Mouse (Mus musculus) erythroblast, embryonic 14.5 days (primary cell): ENCODE measurements around the gene Rbfox1. TPM values are rescaled to one million over a fixed set of nuclear protein-coding genes. Genes with fewer than 3 reads are reported as not detected.

Experiments used
- H3K27me3 ChIP-seq: 2 replicates; pipeline ENCODE4 v1.6.1; 2012; ENCODE audit warnings: inconsistent platforms; ENCODE audit not compliant: control insufficient read depth
- H3K36me3 ChIP-seq: 2 replicates; pipeline ENCODE4 v1.6.1; 2012; ENCODE audit warnings: mild to moderate bottlenecking, inconsistent platforms; ENCODE audit not compliant: control insufficient read depth
- H3K4me1 ChIP-seq: 2 replicates; pipeline ENCODE4 v1.6.1; 2012; ENCODE audit warnings: inconsistent platforms; ENCODE audit not compliant: control insufficient read depth
- H3K4me3 ChIP-seq: replicated peaks from 2 replicates; pipeline ENCODE3; 2012; ENCODE audit warnings: moderate library complexity, mild to moderate bottlenecking, inconsistent platforms
- H3K9me3 ChIP-seq: 2 replicates; pipeline ENCODE4 v1.6.1; 2012; ENCODE audit warnings: low read length, inconsistent platforms, mixed read lengths; ENCODE audit not compliant: control insufficient read depth
- GATA1 ChIP-seq: IDR thresholded peaks from 2 replicates; pipeline ENCODE4 v1.6.1; 2012; ENCODE audit warnings: low read length, inconsistent platforms, mixed read lengths
- TAL1 ChIP-seq: IDR thresholded peaks from 3 replicates; pipeline ENCODE4 v1.6.1; 2012; ENCODE audit warnings: low read length, inconsistent platforms, mixed read lengths
- polyA plus RNA-seq: library from polyadenylated mRNA; stranded (reverse); fragments of >175 nt; gene quantifications from 2 replicates; pipeline ENCODE4 v1.2.3, GENCODE M21; 2012

Gene Rbfox1
- polyA plus RNA-seq, 1 experiment = not detected

DNA sequence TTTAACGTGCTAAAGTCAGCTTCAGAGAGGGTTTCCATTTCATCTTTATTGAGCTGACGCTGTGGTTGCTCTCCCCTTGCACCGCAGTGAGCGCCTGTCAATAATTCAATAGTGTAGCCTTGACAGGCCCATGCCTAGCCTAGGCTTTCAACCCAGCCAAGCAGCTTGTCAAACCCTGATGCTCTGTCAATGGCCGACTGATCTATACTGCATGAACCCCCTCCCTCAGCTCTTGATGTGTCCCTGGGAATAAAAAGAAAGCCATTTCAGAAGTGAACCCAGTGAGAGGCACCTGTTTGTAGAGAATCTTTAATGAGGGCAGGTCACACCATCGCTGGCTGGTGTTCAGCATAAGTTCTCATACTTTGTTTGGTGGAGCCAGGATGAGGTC, 1274.7 kb downstream of the Rbfox1 start:
- Histone ChIP-seq H3K36me3 (no peaks in the 10 kb centered on the region), H3K4me1 (no peaks in the 10 kb centered on the region), H3K27me3 (no peaks in the 10 kb centered on the region), H3K9me3 (no peaks in the 10 kb centered on the region), H3K4me3 (no peak overlapping the region)
- TF ChIP-seq TAL1 (no peak), GATA1 (no peak)

DNA sequence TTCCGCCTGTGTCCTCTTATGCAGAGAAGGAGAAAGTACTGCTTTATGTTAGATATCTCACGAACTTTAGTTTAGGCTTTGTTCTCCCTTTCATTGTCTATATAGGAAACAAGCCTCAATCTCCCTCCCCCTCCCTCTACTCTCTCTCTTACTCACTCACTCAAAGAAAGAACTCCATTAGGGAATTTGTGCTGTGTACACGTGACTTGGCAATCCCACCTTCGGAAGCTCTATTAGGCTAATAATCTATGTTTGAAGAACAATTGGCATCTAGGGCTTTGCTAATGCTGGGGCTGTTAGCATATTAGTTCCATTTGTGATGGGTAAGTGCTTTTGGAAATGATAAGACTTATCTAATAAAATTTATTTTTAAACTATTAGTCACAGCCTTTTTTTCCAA, 1277.0 kb downstream of the Rbfox1 start:
- H3K27me3 ChIP-seq = no peaks in the 10 kb centered on the region
- TF ChIP-seq GATA1 = no peak
- TF ChIP-seq TAL1 = no peak
- no peaks in the 10 kb centered on the region for H3K4me1 ChIP-seq
- H3K9me3 ChIP-seq = no peaks in the 10 kb centered on the region
- no peak overlapping the region for H3K4me3 ChIP-seq
- no peaks in the 10 kb centered on the region for H3K36me3 ChIP-seq

DNA sequence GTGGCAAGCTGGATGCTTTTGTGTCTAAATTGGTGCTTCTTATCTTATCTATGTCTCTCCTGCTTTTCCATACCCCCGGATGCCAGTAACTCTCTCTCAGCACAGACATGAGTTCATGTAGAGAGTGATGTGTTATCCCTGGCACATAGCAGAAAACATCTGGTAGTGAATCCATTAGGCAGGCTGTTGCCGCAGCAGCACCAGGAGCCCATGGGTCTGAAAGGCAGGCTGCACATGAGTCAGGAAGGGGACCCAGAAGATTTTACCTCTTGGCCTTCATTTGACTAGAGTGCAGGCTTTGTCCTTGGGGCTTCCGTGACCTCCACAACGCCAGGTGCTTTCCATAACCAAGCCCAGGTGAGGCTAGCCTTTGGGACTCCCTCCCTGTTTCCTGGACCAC, 1278.5 kb downstream of the Rbfox1 start:
- no peaks in the 10 kb centered on the region for H3K9me3 ChIP-seq
- no peaks in the 10 kb centered on the region for H3K4me1 ChIP-seq
- H3K4me3 ChIP-seq = no peak overlapping the region
- no peaks in the 10 kb centered on the region for H3K27me3 ChIP-seq
- no peak for TF ChIP-seq TAL1
- TF ChIP-seq GATA1 = no peak
- no peaks in the 10 kb centered on the region for H3K36me3 ChIP-seq

DNA sequence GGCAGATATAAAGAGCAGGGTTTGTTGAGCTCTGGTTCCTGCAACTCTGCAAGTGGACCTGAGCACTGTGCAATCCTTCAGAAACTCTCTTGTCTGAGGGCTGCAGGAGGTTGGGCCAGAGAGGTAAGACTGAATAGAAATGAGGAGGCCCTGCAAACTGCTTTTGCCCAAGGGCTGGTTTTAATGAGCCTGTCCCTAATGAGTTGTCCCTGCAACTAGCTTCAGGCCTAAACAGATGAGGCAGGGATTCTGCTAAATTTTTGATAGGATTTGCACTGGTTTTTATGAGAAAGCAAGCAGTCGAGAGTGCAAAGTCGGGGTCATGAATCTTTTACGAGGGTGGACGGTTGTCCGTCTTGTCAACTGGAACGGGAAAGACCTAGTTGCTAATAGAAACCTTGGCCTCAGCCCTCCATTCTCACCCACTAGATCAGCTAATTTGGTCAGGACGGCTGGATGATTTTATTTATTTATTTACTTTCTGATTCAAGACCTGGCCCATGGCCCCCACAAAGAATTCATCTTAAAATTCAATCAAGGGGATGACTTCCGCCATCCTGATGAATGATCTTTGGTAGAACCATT, 1279.1 kb downstream of the Rbfox1 start:
- Histone ChIP-seq H3K9me3 (no peaks in the 10 kb centered on the region), H3K27me3 (no peaks in the 10 kb centered on the region), H3K4me1 (no peaks in the 10 kb centered on the region), H3K36me3 (no peaks in the 10 kb centered on the region), H3K4me3 (no peak overlapping the region)
- no peak for TF ChIP-seq TAL1

DNA sequence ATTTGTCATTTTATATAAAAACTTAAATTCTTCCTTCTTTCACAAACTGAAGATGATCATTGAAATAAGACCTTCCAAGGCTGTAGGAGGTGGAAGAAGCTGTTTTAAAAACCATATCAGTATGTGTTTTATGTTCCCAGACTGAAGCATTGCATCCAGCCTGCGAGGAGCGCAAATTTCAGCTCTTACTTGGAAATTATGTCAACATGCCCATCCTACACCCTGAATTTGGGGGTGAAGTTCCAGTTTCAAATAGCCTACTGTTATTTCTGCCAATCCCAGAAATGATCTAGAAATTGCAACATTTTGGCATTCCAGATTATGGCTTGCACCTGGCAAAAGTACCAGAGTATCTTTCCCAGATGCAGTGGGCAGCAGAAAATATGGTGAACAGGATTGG, 1290.8 kb downstream of the Rbfox1 start:
- no peaks in the 10 kb centered on the region for H3K9me3 ChIP-seq
- no peak overlapping the region for H3K4me3 ChIP-seq
- TF ChIP-seq GATA1 (no peak), TAL1 (no peak)
- no peaks in the 10 kb centered on the region for H3K4me1 ChIP-seq
- no peaks in the 10 kb centered on the region for H3K27me3 ChIP-seq
- no peaks in the 10 kb centered on the region for H3K36me3 ChIP-seq

DNA sequence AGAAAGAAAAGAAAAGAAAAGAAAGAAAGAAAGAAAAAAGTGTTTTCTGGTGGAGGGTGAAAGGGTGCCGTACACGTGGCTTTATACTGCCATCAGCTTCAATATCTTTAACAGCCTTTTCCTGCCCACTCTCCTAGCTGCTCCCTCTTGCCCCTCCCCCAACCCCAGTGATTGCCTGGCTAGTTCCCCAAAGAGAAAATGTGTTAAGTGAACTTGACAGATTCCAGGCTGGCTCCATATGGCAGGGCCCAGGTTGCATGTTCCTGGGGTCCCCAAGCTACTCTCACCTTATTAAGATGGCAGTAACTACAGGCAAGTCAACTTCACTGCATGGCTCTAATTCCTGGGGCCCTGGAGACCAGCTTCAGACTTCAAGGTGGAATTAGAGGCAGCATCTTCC, 1302.6 kb downstream of the Rbfox1 start:
- Histone ChIP-seq H3K4me1 (no peaks in the 10 kb centered on the region), H3K9me3 (no peaks in the 10 kb centered on the region), H3K4me3 (no peak overlapping the region), H3K27me3 (no peaks in the 10 kb centered on the region), H3K36me3 (no peaks in the 10 kb centered on the region)
- TF ChIP-seq GATA1 (no peak), TAL1 (no peak)

DNA sequence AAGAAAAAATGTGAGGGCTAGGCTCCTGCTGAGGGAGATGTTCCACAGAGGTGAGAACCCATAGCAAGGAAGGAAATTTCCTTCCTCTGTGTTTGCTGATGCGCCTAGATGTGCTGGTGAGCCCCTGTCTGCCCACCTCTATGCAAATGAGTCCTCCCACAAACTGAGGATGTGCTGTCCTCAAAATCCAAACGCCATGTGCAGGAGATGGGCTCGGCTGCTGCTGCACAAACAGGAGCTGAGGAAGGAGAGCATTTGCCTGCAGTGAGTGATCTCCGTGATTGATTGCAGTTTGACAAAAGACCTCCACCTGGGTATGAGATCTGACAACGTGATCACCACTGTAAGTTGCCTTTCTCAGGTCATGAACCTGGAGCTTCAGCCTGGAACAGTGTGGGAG, 1308.4 kb downstream of the Rbfox1 start:
- H3K4me3 ChIP-seq = no peak overlapping the region
- no peak for TF ChIP-seq GATA1
- no peak for TF ChIP-seq TAL1
- H3K27me3 ChIP-seq = no peaks in the 10 kb centered on the region
- H3K4me1 ChIP-seq = no peaks in the 10 kb centered on the region
- no peaks in the 10 kb centered on the region for H3K9me3 ChIP-seq
- H3K36me3 ChIP-seq = no peaks in the 10 kb centered on the region

DNA sequence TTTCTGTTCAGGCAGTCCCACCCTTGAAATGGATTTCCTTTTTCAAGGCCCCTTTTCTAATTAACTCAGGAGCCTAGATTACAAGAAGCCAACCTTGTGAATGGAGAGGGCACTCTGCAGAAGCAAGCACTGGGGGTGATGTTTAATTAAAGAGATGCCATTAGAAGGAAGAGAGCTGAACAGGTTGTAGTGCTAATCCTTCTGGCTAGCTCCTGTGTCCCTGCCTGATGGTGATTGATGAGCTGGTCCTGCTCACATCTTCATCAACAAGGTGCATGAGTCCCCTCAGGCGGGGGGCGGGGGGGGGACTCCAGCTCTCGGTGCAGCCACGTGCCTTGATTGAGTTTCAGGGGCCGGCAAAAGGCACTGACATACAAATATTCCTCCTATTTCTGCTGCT, 1312.8 kb downstream of the Rbfox1 start:
- Histone ChIP-seq H3K4me3 (no peak overlapping the region), H3K27me3 (no peaks in the 10 kb centered on the region), H3K4me1 (no peaks in the 10 kb centered on the region), H3K9me3 (no peaks in the 10 kb centered on the region), H3K36me3 (no peaks in the 10 kb centered on the region)
- TF ChIP-seq TAL1 (no peak), GATA1 (no peak)

DNA sequence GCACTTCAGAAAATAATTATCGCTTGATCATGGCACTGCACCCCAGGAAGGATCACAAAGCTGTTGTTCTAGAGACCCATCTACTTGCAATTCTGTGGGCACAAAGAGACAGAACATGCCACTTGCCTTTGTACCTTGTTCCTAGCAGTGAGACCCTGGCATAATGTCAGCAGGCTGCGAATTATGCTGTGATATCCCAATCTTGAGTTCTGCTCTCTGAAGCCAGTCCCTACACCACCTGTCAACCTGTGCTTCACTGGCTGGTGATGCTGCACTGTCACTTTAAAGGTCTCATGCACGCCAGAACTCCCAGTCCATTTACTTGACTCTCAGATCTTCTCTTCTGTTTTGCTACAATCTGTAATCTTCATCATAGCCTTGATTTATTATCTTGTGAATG, 1315.1 kb downstream of the Rbfox1 start:
- Histone ChIP-seq H3K4me1 (no peaks in the 10 kb centered on the region), H3K9me3 (no peaks in the 10 kb centered on the region)
- no peak for TF ChIP-seq GATA1
- no peak for TF ChIP-seq TAL1

DNA sequence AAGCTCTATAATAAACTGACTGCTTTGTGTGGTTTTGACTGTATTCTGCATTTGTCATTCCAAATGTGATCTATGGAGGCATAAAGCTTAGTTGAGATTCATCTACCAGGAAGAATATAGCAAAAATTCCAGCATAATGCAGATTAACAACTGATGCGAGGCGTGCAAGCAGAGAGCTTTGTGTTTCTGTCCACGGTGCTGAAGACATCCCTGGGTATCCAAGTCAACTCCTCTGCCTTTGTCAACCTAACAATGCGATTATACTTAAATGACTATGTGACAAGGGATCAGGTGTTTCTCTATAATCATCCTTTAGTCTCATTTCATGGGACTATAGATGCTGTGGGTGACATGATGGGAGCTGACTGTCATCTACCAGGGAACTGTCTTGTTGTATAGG, 1316.7 kb downstream of the Rbfox1 start:
- TF ChIP-seq GATA1 (no peak), TAL1 (no peak)
- Histone ChIP-seq H3K36me3 (no peaks in the 10 kb centered on the region), H3K4me3 (no peak overlapping the region), H3K9me3 (no peaks in the 10 kb centered on the region), H3K4me1 (no peaks in the 10 kb centered on the region), H3K27me3 (no peaks in the 10 kb centered on the region)

More for the DNA sequence above, 1315.1 kb downstream of the Rbfox1 start:
- H3K36me3 ChIP-seq = no peaks in the 10 kb centered on the region
- no peaks in the 10 kb centered on the region for H3K27me3 ChIP-seq
- H3K4me3 ChIP-seq = no peak overlapping the region
